Mouse (Mus musculus) thymus, adult 18-20 months (tissue): Measurements from ENCODE around the gene Cst9.

Source experiments
- DNase-seq, 2 experiments: peaks; one replicate each; pipeline ENCODE4 v3.0.0; 2022; ENCODE audit warnings: mixed read lengths in 2 of 2

Cst9 gene

GRCm38 (mm10) chr2:148877016-148877770 lies 42.2 kb downstream of the Cst9 start:
- no peak for DNase-seq

GRCm38 (mm10) chr2:148878641-148879130 lies 43.7 kb downstream of the Cst9 start:
- no peak for DNase-seq

GRCm38 (mm10) chr2:148879199-148879598 lies 44.3 kb downstream of the Cst9 start:
- no peak for DNase-seq

- DNase-seq, result no peak
Measured at GRCm38 (mm10) chr2:148884738-148885137, 49.8 kb downstream of the Cst9 start.
